Mouse (Mus musculus): ENCODE data around the gene Eps15l1. TPM values are rescaled to one million over a fixed set of nuclear protein-coding genes. Genes with fewer than 3 reads are reported as not detected.

The Eps15l1 gene
- polyA plus RNA-seq, 1 experiment, result 91.4 TPM

DNA sequence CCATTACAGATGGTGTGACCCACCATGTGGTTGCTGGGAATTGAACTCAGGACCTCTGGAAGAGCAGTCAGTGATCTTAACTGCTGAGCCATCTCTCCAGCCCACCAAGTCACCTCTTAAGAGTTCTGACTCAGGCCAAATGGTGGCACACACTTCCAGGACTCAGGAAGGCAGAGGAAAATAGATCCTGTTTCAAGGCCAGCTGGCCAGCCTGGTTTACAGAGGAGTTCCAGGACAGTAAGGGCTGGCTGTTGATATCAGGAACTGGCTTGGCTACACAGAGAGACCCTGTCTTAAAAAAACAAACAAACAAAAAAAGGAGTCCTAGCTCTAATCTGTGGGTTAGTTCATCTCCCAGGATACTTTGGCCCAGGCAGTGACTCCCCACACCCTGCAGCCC lies 84.2 kb downstream of the Eps15l1 start:
- Histone ChIP-seq H3K4me1 (replicated peaks; ENCODE audit: control insufficient read depth, insufficient read depth, low read length) (0 out of 2 replicates have a peak, but pooled peaks cover 2% of the 10 kb centered on the region), H3K36me3 (ENCODE audit: control insufficient read depth, insufficient read depth, low read length) (peaks cover 22% of the 10 kb centered on the region), H3K27me3 (ENCODE audit: control insufficient read depth, insufficient read depth, low read length) (no peaks in the 10 kb centered on the region), H3K27ac (ENCODE audit: control insufficient read depth, insufficient read depth, low read length) (no peak overlapping the region), H3K4me3 (ENCODE audit: control insufficient read depth, insufficient read depth, low read length) (no peak overlapping the region)
- TF ChIP-seq CTCF (IDR thresholded peaks at IDR 0.05; ENCODE audit: borderline replicate concordance, control insufficient read depth, extremely low read depth, insufficient read depth, low read length, poor library complexity) (no peak), POLR2A (IDR thresholded peaks at IDR 0.05; ENCODE audit: control insufficient read depth, extremely low read depth, insufficient read depth, low read length, poor library complexity) (no peak)
- DNase-seq, result no peak

DNA sequence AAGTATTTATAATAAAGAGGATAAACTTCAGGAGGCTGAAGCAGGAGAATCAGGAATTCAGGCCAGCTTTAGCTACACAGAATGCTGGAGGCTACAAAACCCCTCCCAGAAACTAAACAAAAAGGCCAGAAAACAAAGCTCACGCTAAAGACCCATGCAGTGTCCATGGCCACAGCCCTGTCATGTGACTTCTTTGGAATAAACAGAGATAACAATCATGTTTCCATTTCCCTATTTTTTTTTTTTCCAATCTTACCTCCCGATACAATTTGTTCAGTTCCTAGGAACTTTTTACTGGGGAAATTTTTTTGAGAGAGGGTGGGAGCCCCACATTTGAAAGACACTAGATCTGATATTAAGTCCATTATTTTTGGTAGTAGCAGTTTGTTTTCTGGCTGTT lies 85.0 kb downstream of the Eps15l1 start:
- DNase-seq, result no peak
- Histone ChIP-seq H3K36me3 (ENCODE audit: control insufficient read depth, insufficient read depth, low read length) (peaks cover 22% of the 10 kb centered on the region), H3K27ac (ENCODE audit: control insufficient read depth, insufficient read depth, low read length) (no peak overlapping the region), H3K4me1 (replicated peaks; ENCODE audit: control insufficient read depth, insufficient read depth, low read length) (peaks cover 5% of the 10 kb centered on the region), H3K27me3 (ENCODE audit: control insufficient read depth, insufficient read depth, low read length) (no peaks in the 10 kb centered on the region), H3K4me3 (ENCODE audit: control insufficient read depth, insufficient read depth, low read length) (no peak overlapping the region)
- no peak for TF ChIP-seq CTCF (IDR thresholded peaks at IDR 0.05; ENCODE audit: borderline replicate concordance, control insufficient read depth, extremely low read depth, insufficient read depth, low read length, poor library complexity)
- no peak for TF ChIP-seq POLR2A (IDR thresholded peaks at IDR 0.05; ENCODE audit: control insufficient read depth, extremely low read depth, insufficient read depth, low read length, poor library complexity)
- 95% methylated on average over 2 of the region's 2 CpGs for WGBS

- TF ChIP-seq POLR2A (IDR thresholded peaks at IDR 0.05; ENCODE audit: control insufficient read depth, extremely low read depth, insufficient read depth, low read length, poor library complexity) (no peak), CTCF (IDR thresholded peaks at IDR 0.05; ENCODE audit: borderline replicate concordance, control insufficient read depth, extremely low read depth, insufficient read depth, low read length, poor library complexity) (no peak)
- DNase-seq, result no peak
- Histone ChIP-seq H3K27me3 (ENCODE audit: control insufficient read depth, insufficient read depth, low read length) (no peaks in the 10 kb centered on the region), H3K36me3 (ENCODE audit: control insufficient read depth, insufficient read depth, low read length) (0 out of 2 replicates have a peak, but pooled peaks cover 7% of the 10 kb centered on the region), H3K4me1 (replicated peaks; ENCODE audit: control insufficient read depth, insufficient read depth, low read length) (peaks cover 15% of the 10 kb centered on the region), H3K4me3 (ENCODE audit: control insufficient read depth, insufficient read depth, low read length) (no peak overlapping the region), H3K27ac (ENCODE audit: control insufficient read depth, insufficient read depth, low read length) (no peak overlapping the region)
- WGBS, result 94% methylated on average over 4 of the region's 4 CpGs
Observed at GRCm38 (mm10) chr8:72334144-72334641, 87.1 kb downstream of the Eps15l1 start.

DNA sequence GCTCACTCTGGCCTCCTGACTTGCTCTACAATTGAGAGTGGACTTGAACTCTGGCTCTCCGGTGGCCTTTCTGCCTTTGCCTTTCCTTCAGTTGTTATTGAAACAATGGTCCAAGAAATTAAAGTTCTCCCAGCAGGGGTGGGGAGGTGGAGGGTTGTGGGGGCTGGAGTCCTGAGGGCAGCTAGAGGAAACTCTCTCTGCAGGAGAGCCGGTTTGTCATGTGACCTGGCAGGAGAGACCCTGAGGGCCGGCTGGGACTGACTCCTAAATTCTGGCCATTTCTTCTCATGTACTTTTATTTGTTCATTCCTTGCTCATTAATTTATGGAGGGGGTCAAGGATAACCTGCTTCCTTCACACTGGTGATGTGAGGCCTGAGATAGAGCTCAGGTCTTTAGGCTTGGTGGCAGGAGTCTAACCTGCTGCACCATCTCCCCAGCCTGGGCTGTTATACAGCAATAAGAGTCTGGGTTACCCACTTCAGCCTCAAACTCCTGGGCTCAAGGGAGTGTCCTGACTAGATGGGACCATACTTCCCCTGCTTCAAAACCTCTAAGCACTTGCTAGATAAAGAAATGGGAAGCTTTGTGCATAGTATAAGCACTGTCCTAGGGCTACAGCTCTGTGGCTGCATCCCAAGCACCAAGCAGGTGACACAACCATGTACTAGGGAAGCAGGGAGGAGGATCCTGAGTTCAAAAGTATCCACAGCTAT lies 87.7 kb downstream of the Eps15l1 start:
- Histone ChIP-seq H3K4me1 (replicated peaks; ENCODE audit: control insufficient read depth, insufficient read depth, low read length) (peaks cover 15% of the 10 kb centered on the region), H3K36me3 (ENCODE audit: control insufficient read depth, insufficient read depth, low read length) (0 out of 2 replicates have a peak, but pooled peaks cover 2% of the 10 kb centered on the region), H3K4me3 (ENCODE audit: control insufficient read depth, insufficient read depth, low read length) (no peak overlapping the region), H3K27ac (ENCODE audit: control insufficient read depth, insufficient read depth, low read length) (no peak overlapping the region), H3K27me3 (ENCODE audit: control insufficient read depth, insufficient read depth, low read length) (no peaks in the 10 kb centered on the region)
- DNase-seq, result no peak
- 87% methylated on average over 3 of the region's 3 CpGs for WGBS
- TF ChIP-seq POLR2A (IDR thresholded peaks at IDR 0.05; ENCODE audit: control insufficient read depth, extremely low read depth, insufficient read depth, low read length, poor library complexity) (no peak), CTCF (IDR thresholded peaks at IDR 0.05; ENCODE audit: borderline replicate concordance, control insufficient read depth, extremely low read depth, insufficient read depth, low read length, poor library complexity) (no peak)

DNA sequence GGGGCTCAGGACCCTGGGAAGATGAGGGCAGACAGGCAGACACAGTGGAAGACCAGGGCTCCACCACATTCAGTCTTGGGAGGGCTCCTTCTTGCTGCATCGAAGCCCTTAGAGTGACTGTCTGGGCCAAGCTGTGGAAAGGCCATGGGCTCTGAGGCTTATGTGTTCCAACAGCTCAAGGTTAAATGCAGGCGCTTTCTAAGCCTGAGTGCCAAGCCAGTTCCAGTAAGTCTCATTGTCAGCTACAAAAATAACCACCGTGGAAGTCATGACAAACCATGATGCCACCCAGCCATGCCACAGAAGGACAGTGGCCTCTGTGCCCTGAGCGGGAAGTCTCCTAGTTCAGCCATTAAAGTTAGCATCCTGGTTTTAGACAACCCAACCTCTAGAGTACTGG lies 89.6 kb downstream of the Eps15l1 start:
- no peak for TF ChIP-seq POLR2A (IDR thresholded peaks at IDR 0.05; ENCODE audit: control insufficient read depth, extremely low read depth, insufficient read depth, low read length, poor library complexity)
- TF ChIP-seq CTCF (IDR thresholded peaks at IDR 0.05; ENCODE audit: borderline replicate concordance, control insufficient read depth, extremely low read depth, insufficient read depth, low read length, poor library complexity), result no peak
- Histone ChIP-seq H3K4me3 (ENCODE audit: control insufficient read depth, insufficient read depth, low read length) (no peak overlapping the region), H3K27ac (ENCODE audit: control insufficient read depth, insufficient read depth, low read length) (no peak overlapping the region), H3K4me1 (replicated peaks; ENCODE audit: control insufficient read depth, insufficient read depth, low read length) (peaks cover 15% of the 10 kb centered on the region), H3K36me3 (ENCODE audit: control insufficient read depth, insufficient read depth, low read length) (no peaks in the 10 kb centered on the region), H3K27me3 (ENCODE audit: control insufficient read depth, insufficient read depth, low read length) (no peaks in the 10 kb centered on the region)
- WGBS, result 92% methylated on average over 4 of the region's 4 CpGs
- DNase-seq, result no peak

- H3K4me3 ChIP-seq (ENCODE audit: control insufficient read depth, insufficient read depth, low read length), result no peak overlapping the region
- H3K27ac ChIP-seq (ENCODE audit: control insufficient read depth, insufficient read depth, low read length), result no peak overlapping the region
Observed at GRCm38 (mm10) chr8:72330806-72331516, 90.3 kb downstream of the Eps15l1 start.

More at GRCm38 (mm10) chr8:72330806-72331516, 90.3 kb downstream of the Eps15l1 start:
- TF ChIP-seq CTCF (IDR thresholded peaks at IDR 0.05; ENCODE audit: borderline replicate concordance, control insufficient read depth, extremely low read depth, insufficient read depth, low read length, poor library complexity) (no peak), POLR2A (IDR thresholded peaks at IDR 0.05; ENCODE audit: control insufficient read depth, extremely low read depth, insufficient read depth, low read length, poor library complexity) (no peak)
- Histone ChIP-seq H3K4me1 (replicated peaks; ENCODE audit: control insufficient read depth, insufficient read depth, low read length) (peaks cover 15% of the 10 kb centered on the region), H3K36me3 (ENCODE audit: control insufficient read depth, insufficient read depth, low read length) (no peaks in the 10 kb centered on the region), H3K27me3 (ENCODE audit: control insufficient read depth, insufficient read depth, low read length) (no peaks in the 10 kb centered on the region)
- 47% methylated on average over 6 of the region's 6 CpGs for WGBS
- no peak for DNase-seq
